10 mouse cellular contexts compared by ENCODE assay signal in the genomic region with DNA sequence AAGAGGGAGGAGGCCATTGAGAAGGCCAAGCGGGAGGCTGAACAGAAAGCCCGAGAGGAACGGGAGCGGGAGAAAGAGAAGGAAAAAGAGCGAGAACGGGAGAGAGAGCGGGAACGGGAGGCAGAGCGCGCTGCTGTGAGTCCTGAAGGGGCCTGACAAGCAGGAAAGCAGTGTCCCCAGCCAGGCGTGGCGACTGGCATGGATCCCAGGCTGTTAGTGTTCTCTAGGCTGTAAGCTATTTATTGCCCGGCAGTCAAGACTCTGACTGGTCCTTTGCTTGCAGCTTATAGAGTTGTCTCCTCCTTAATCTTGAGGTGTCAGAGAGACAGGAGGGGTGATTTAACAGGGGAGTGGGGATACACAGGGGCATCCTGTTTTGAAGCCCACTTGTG. TPM values are rescaled to one million over a fixed set of nuclear protein-coding genes. Genes with fewer than 3 reads are reported as not detected.
DNase-seq lines count a peak whose midpoint lies in the region; ATAC-seq and TF ChIP-seq lines count a peak whose summit lies in the region.
"Had no signal": no experiment of that assay in that cellular context is flagged by ENCODE, and none has a peak within 500 bp of the region (broad histone marks: within the 10 kb centered on the region; RNA-seq: fewer than 3 reads in every experiment).

No protein-coding gene starts in this region.

- TF ChIP-seq CTCF in gastrocnemius, adult 2 months (IDR thresholded peaks at IDR 0.05): no peak
- TF ChIP-seq CTCF in lung, postnatal 0 days (IDR thresholded peaks at IDR 0.05): no peak

- H3K9ac ChIP-seq in kidney, embryonic 14.5 days (ENCODE audit: low read depth, low read length): no peak overlapping the region
- no peak overlapping the region for H3K9ac ChIP-seq in lung, postnatal 0 days (replicated peaks; ENCODE audit: low read depth)
- H3K9ac ChIP-seq: neural tube, embryonic 12.5 days had no signal

- H3K9me3 ChIP-seq in kidney, embryonic 14.5 days (ENCODE audit: control insufficient read depth, low read length): no peaks in the 10 kb centered on the region
- no peaks in the 10 kb centered on the region for H3K9me3 ChIP-seq in lung, postnatal 0 days (ENCODE audit: low read length)
- H3K9me3 ChIP-seq: neural tube, embryonic 12.5 days had no signal

- DNase-seq in kidney, adult 18-20 months: peak; percentile 67
- DNase-seq in gastrocnemius, adult 2 months: peak; percentile 90
- peak; percentile 58 to 72 for DNase-seq in gastrocnemius, postnatal 36 days
- peak; percentile 54 for DNase-seq in lung, postnatal 0 days (ENCODE audit: low spot score)
- DNase-seq in embryo, embryonic 10 days (ENCODE audit: low spot score): no peak
- no peak for DNase-seq in layer of hippocampus, postnatal 10 days (ENCODE audit: low spot score in 2 of 2)

- WGBS in kidney, embryonic 14.5 days: 74% methylated on average over 13 of the region's 13 CpGs
- WGBS in lung, postnatal 0 days: 55% methylated on average over 13 of the region's 13 CpGs

- H3K27ac ChIP-seq in kidney, embryonic 14.5 days (ENCODE audit: low read depth, low read length): no peak overlapping the region
- H3K27ac ChIP-seq in gastrocnemius, adult 2 months: peak overlapping the region; percentile 48; the same call in 1 of the 2 replicates
- no peak overlapping the region for H3K27ac ChIP-seq in lung, postnatal 0 days (ENCODE audit: low read length)
- H3K27ac ChIP-seq: neural tube, embryonic 12.5 days had no signal

- no peaks in the 10 kb centered on the region for H3K27me3 ChIP-seq in kidney, embryonic 14.5 days (ENCODE audit: control insufficient read depth, insufficient read depth, low read length)
- no peaks in the 10 kb centered on the region for H3K27me3 ChIP-seq in lung, postnatal 0 days (replicated peaks; ENCODE audit: insufficient read depth, low read length)
- H3K27me3 ChIP-seq: neural tube, embryonic 12.5 days had no signal

- no peak overlapping the region for H3K4me3 ChIP-seq in kidney, embryonic 14.5 days (ENCODE audit: low read length)
- peak overlapping the region; percentile 13; the same call in 1 of the 2 replicates for H3K4me3 ChIP-seq in gastrocnemius, adult 2 months
- H3K4me3 ChIP-seq in lung, postnatal 0 days (ENCODE audit: low read depth, low read length): no peak overlapping the region
- H3K4me3 ChIP-seq: neural tube, embryonic 12.5 days had no signal

- no peak for TF ChIP-seq EP300 in lung, postnatal 0 days (IDR thresholded peaks at IDR 0.05)

- no peaks in the 10 kb centered on the region for H3K4me1 ChIP-seq in kidney, embryonic 14.5 days (ENCODE audit: control insufficient read depth, insufficient read depth, low read length)
- H3K4me1 ChIP-seq in lung, postnatal 0 days (ENCODE audit: insufficient read depth, low read depth, low read length): no peaks in the 10 kb centered on the region

- peaks cover 92% of the 10 kb centered on the region for H3K36me3 ChIP-seq in kidney, embryonic 14.5 days (ENCODE audit: control insufficient read depth, insufficient read depth, low read length)
- peaks cover 65% of the 10 kb centered on the region for H3K36me3 ChIP-seq in lung, postnatal 0 days (ENCODE audit: insufficient read depth, low read length)

- H3K4me2 ChIP-seq in kidney, embryonic 14.5 days (replicated peaks; ENCODE audit: low read depth, low read length): no peak overlapping the region
- no peak overlapping the region for H3K4me2 ChIP-seq in lung, postnatal 0 days (replicated peaks; ENCODE audit: low read depth, low read length)
- H3K4me2 ChIP-seq: neural tube, embryonic 12.5 days had no signal

- no peak for ATAC-seq in kidney, embryonic 14.5 days (ENCODE audit: low FRiP score, low TSS enrichment)
- peak; percentile 45; the same call in 1 of the 2 replicates for ATAC-seq in lung, postnatal 0 days

- intact Hi-C loops in gastrocnemius, adult 2 months (cut with DNase I): loop anchor here (5.0 kb wide), 1 partner anchor 44 kb away; no protein-coding TSS in a partner anchor
- intact Hi-C loops in gastrocnemius, postnatal 36 days (cut with DNase I): no loop called here

RNA-seq across cellular contexts. Expression of a gene that starts 35.9 kb away (rescaled TPM):
- not detected in 2 replicates for polyA plus RNA-seq in kidney, embryonic 14.5 days (2014; fragmentation: Nextera tagmentation; extraction: Ambion mirVana)
- total RNA-seq in gastrocnemius, adult 2 months (2021): not detected
- total RNA-seq in gastrocnemius, postnatal 36 days (2021): not detected
- polyA plus RNA-seq in lung, postnatal 0 days (2015; fragmentation: Nextera tagmentation; extraction: Ambion mirVana): 0.04 TPM in 1 of 2 replicates, not detected in the other
- total RNA-seq in layer of hippocampus, postnatal 10 days (2021): 10 to 100 TPM; 43.2 to 45.3 TPM
- total RNA-seq: MEL had no signal
- polyA plus RNA-seq: liver, embryonic 16.5 days had no signal

Comparison
In these comparisons a context has a peak if more than half of its experiments do, and no peak if none do; other contexts are left out.
1. DNase-seq: peak in kidney, adult 18-20 months (single experiment), gastrocnemius, adult 2 months (single experiment), gastrocnemius, postnatal 36 days (2 of 2) and lung, postnatal 0 days (single experiment); none in embryo, embryonic 10 days (single experiment) and layer of hippocampus, postnatal 10 days (0 of 2).
2. RNA of a gene that starts 35.9 kb away (total RNA-seq): 43.2 to 45.3 TPM in layer of hippocampus, postnatal 10 days; not detected in gastrocnemius, adult 2 months and not detected in gastrocnemius, postnatal 36 days; every median in the first group is over 10 times any median in the second.